Mouse (Mus musculus) olfactory bulb, adult 2 months (tissue): ENCODE data around the gene Unc45a.

Experiments
- CTCF ChIP-seq: fragments of 200-500 bp; IDR thresholded peaks from 2 replicates; pipeline ENCODE4 v1.5.1; 2012; ENCODE audit warnings: low read depth, mild to moderate bottlenecking, low read length, moderate library complexity; ENCODE audit not compliant: insufficient read depth
- POLR2A ChIP-seq: fragments of 200-500 bp; IDR thresholded peaks from 2 replicates; pipeline ENCODE4 v1.6.1; 2012; ENCODE audit warnings: mild to moderate bottlenecking, low read depth, low read length, moderate library complexity; ENCODE audit not compliant: insufficient read depth

- no peak for TF ChIP-seq POLR2A
- TF ChIP-seq CTCF, result no peak
These were observed 29.2 kb upstream of the Unc45a start for GRCm38 (mm10) chr7:80369967-80370431.
